Mouse (Mus musculus) hematopoietic stem cell, adult 5-6 weeks (primary cell): ENCODE data around the gene Troap. TPM values are rescaled to one million over a fixed set of nuclear protein-coding genes. Genes with fewer than 3 reads are reported as not detected.
"Not testable (repeated sequence)": the region's sequence is repeated elsewhere in the genome, so short reads cannot be mapped to it uniquely, and the experiment has no call there.

Source experiments
- ATAC-seq, 2 experiments: fragments of 125-278 bp in 1 of 2; replicated peaks in 1 of 2; 2 replicates each; pipeline ENCODE4 v1.8.0; 2016 to 2017; ENCODE audit warnings: inconsistent platforms in 2 of 2, mild to moderate bottlenecking in 2 of 2, moderate number of reproducible peaks in 2 of 2, low read depth in 1 of 2, moderate TSS enrichment in 1 of 2; ENCODE audit not compliant: low FRiP score in 2 of 2, poor library complexity in 2 of 2, severe bottlenecking in 2 of 2, insufficient read depth in 1 of 2, low TSS enrichment in 1 of 2
- total RNA-seq: library from RNA; stranded (forward); fragments of 172-1452, 232-1000 nt; gene quantifications from 2 replicates; pipeline ENCODE4 v1.2.3, GENCODE M21; 2017

The Troap gene
- total RNA-seq, 1 experiment from 2014 or later: 15.9 TPM

DNA sequence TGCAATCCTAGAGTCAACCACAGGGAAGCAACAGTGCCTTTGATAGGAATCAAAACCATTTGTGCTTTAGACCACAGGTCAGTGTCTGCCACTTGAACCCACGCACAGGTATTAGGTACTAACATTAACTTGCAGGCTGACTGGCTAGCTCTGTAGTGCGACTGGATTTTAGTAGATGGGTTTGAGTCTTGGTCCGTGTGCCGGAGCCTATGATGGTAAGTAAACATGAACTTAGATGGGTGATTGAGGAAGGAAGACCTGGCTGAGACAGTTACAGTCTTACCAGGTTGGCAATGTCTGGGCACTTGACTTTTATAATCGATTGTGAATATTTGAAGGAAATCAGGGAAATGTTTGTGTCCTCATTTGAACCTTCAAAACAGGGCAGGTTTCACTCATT lies 35.6 kb upstream of the Troap start:
- ATAC-seq: no peak

DNA sequence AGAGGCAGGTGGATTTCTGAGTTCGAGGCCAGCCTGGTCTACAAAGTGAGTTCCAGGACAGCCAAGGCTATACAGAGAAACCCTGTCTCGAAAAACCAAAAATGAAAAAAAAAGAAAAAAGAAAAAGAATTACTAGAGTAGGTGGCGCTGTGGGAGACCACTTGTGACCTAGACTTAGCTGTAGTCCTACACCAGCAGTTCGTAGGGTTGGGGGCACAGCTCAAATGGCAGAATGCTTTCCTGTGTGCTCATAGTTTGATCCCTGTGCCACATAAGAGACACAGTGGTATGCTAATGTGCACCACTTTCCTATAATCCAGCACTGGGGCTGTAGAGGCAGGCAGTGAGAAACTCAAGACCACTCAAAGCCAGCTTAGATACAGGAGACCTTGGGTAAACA lies 35.1 kb upstream of the Troap start:
- ATAC-seq: no peak

- ATAC-seq: 0 out of 4 replicates have a peak, but pooled peaks of 1 of the 2 experiments have one; percentile 29
Observed at GRCm38 (mm10) chr15:99039996-99040919, 34.1 kb upstream of the Troap start.

GRCm38 (mm10) chr15:99040920-99041856 lies 33.2 kb upstream of the Troap start:
- no peak for ATAC-seq

GRCm38 (mm10) chr15:99042334-99042733 lies 32.0 kb upstream of the Troap start:
- ATAC-seq: no peak

DNA sequence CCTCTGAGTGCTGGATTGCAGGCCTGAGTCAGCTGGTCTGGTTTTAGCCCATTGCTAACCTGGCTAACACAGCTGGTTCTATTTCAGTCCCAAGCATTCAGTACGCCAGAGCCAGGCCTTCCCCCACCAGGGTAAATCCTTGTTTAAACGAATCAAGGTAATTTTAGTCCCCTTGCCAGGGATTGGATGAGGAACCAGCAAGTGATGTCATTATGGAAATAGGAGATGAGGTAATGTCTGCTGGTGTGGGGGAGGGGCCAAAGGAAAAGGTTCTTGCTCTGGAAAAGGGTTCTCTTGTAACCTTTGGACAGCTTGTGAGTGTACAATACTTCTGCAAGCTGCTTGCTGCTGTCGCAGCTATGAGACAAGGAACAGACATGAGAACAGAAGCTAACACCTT lies 29.5 kb upstream of the Troap start:
- ATAC-seq: no peak

DNA sequence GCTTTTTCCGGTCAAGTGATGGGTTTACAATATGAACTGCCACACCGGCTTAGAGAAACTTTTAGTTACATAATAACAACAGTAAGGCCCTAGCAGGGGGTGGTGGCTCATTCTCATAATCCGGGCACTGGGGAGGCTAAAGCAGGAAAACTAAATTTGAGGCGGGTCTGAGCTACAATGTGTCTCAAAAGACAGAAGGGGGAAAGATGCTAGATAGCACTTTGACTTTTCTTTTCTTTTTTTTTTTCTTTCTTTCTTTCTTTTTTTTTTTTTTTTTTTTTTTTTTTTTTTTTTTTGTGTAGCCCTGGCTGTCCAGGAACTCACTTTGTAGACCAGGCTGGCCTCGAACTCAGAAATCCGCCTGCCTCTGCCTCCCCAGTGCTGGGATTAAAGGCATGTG lies 28.6 kb upstream of the Troap start:
- not testable (repeated sequence) for ATAC-seq

GRCm38 (mm10) chr15:99049473-99050253 lies 24.7 kb upstream of the Troap start:
- peak; percentile 42 to 75; a peak in 3 of 4 replicates for ATAC-seq

- no peak for ATAC-seq
Observed at GRCm38 (mm10) chr15:99053373-99053772, 21.0 kb upstream of the Troap start.

DNA sequence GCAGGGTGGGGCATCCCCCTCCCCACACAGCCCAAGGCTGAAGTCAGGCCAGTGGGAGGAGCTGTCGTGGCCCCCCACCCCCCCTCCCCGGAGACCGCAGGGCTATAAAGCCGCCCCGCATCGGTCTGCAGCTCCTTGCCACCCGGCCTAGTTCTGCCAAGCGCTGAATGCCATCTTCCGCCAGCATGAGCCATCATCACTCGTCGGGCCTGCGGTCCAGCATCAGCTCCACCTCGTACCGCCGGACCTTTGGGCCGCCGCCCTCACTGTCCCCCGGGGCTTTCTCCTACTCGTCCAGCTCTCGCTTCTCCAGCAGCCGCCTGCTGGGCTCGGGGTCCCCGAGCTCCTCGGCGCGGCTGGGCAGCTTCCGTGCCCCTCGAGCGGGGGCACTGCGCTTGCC lies 19.3 kb upstream of the Troap start, which contains the start of gene Prph:
Gene Prph, plus strand, starts transcription at position 135 of the 400 bp plus-strand sequence.
- no peak for ATAC-seq

DNA sequence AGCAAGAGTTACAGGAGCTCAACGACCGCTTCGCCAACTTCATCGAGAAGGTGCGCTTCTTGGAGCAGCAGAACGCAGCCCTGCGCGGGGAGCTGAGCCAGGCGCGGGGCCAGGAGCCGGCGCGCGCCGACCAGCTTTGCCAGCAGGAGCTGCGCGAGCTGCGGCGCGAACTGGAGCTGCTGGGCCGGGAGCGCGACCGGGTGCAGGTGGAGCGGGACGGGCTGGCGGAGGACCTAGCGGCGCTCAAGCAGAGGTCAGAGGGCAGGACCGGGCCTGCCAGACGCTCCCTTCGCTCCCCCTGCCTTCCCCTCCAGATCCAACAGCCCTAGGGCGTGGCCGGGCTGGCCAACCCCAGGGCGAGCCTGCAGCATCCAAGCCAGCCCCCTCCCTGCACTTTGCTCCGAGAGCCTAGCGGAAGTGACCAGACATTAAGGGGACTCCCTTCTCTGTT lies 18.8 kb upstream of the Troap start:
- 0 out of 4 replicates have a peak, but pooled peaks of 1 of the 2 experiments have one; percentile 12 for ATAC-seq

DNA sequence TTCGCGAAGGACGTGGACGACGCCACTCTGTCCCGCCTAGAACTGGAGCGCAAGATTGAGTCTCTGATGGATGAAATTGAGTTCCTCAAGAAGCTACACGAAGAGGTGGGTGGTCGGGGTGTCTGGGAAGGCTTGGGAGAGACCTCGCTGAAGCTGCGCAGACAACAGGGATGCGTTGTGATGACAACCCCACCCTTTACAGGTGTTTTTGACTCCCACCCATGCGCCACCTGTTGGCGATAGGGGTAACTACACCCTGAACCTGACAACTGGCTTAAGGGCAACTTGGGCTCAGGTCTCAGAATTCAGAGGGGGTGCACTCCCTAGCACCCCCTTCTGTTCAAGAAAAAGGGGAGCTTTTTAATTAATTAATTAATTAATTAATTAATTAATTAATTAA lies 18.0 kb upstream of the Troap start:
- peak in 1 of 2 experiments; percentile 34; a peak in 1 of 4 replicates for ATAC-seq

GRCm38 (mm10) chr15:99065557-99066165 lies 8.7 kb upstream of the Troap start:
- no peak for ATAC-seq

DNA sequence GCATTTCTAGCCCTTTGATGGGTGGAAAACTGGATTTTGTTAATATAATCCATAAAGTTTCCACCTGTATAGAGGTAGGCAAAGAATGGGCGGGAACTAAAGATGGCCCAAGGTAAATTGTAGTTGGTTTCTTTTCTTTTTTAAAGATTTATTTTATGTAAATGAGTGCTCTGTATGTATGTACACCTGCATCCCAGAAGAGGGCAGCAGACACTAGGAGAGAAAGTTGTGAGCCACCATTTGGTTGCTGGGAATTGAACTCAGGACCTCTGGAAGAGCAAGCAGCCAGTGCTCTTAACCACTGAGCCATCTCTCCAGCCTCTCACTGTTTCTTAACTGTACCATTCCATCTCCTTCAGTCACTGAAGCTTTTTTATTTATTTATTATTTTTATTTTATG lies 2.4 kb upstream of the Troap start:
- no peak for ATAC-seq

DNA sequence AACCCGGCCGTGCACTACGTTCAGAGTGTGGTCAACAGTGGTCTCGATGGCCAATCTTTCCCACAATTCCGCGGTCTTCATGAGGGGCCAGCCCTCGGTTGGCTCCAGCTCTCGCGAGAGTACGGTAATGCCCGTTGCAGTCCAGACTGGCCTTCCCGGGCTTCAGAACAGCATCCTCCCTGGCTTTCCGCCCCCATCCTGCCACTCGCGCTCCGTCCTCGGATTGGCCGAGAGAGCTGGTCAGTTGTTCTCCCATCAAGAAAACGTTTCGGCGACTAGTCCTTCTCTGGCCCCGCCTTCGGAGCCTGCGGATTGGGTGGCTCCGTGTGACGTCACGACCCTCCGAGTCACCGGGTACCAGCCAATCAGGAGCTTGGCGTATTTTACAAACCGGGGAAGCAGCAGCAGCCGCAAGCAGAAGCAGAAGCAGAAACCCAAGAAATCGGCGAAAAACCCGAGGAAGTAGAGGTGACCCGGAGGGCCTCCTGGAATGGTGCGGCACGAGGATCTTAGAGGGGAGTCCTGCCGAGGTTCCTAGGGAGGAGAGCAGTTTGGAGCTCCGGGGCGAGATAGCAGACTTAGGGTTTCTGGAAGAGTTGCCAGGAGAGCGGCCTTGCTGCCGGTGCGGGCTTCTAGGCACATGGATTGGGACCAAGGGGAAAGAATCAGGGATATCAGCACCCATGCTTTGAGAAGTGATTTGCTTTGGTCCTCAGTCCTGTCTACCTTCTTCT lies 392 bp downstream of the Troap start:
- peak; percentile 97 to 98 for ATAC-seq

- not testable (repeated sequence) for ATAC-seq
Observed at GRCm38 (mm10) chr15:99076011-99076410, 1.6 kb downstream of the Troap start.
